Mouse (Mus musculus): ENCODE results near the gene Tnfsf11. TPM values are rescaled to one million over a fixed set of nuclear protein-coding genes. Genes with fewer than 3 reads are reported as not detected.

Gene Tnfsf11
- total and polyA plus RNA-seq, 3 experiments: 0.13 TPM; not detected in 2

- no peaks in the 10 kb centered on the region for H3K4me1 ChIP-seq (ENCODE audit: control insufficient read depth in 1 of 2, insufficient read depth in 2 of 2)
- no peaks in the 10 kb centered on the region for H3K27me3 ChIP-seq (replicated peaks)
- in situ Hi-C loops (cut with MboI; ENCODE audit: low pct_ligation_motif_present, low pct_unique_long_range_greater_than_20kb, low sequenced_read_pairs) (loop anchor here (25.0 kb wide), 1 partner anchor 1139 kb away; no protein-coding TSS in a partner anchor), dilution Hi-C loops (cut with MboI; ENCODE audit: extremely low pct_ligation_motif_present, extremely low pct_unique_long_range_greater_than_20kb, low sequenced_read_pairs) (no loop called here)
- TF ChIP-seq CTCF (conservative IDR thresholded peaks at IDR 0.05 in 1 of 2, IDR thresholded peaks at IDR 0.05 in 1 of 2; ENCODE audit: low read depth in 2 of 2, low read length in 2 of 2) (no peak), POLR2A (IDR thresholded peaks at IDR 0.05; ENCODE audit: low read depth, low read length) (no peak), KAT2A (IDR thresholded peaks at IDR 0.05; ENCODE audit: insufficient replicate concordance, low read length) (no peak), ELF1 (IDR thresholded peaks at IDR 0.05; ENCODE audit: low read depth, low read length) (no peak), JUND (conservative IDR thresholded peaks at IDR 0.05; ENCODE audit: low read depth, low read length) (no peak), NELFE (IDR thresholded peaks at IDR 0.05; ENCODE audit: low read depth, low read length) (no peak), CHD1 (IDR thresholded peaks at IDR 0.05; ENCODE audit: low read depth, low read length) (no peak), SMC3 (IDR thresholded peaks at IDR 0.05; ENCODE audit: low read depth, low read length) (no peak), MAFK (IDR thresholded peaks at IDR 0.05; ENCODE audit: insufficient replicate concordance, low read length) (no peak), JUN (IDR thresholded peaks at IDR 0.05; ENCODE audit: insufficient read depth, low read depth, low read length) (no peak), BHLHE40 (IDR thresholded peaks at IDR 0.05; ENCODE audit: low read depth, low read length) (no peak), MXI1 (IDR thresholded peaks at IDR 0.05; ENCODE audit: low read depth, low read length) (no peak), GABPA (IDR thresholded peaks at IDR 0.05; ENCODE audit: insufficient replicate concordance, low read depth, low read length) (no peak), CHD2 (IDR thresholded peaks at IDR 0.05; ENCODE audit: low read length) (no peak), PAX5 (IDR thresholded peaks at IDR 0.05; ENCODE audit: low read length) (no peak)
- no peak overlapping the region for H3K4me2 ChIP-seq (ENCODE audit: insufficient read depth, low read depth, poor library complexity, severe bottlenecking)
- no peaks in the 10 kb centered on the region for H3K9me3 ChIP-seq (replicated peaks; ENCODE audit: low read length)
- DNase-seq (ENCODE audit: extremely low read depth): no peak
- H3K27ac ChIP-seq (ENCODE audit: insufficient read depth, low read depth): no peak overlapping the region
- H3K79me2 ChIP-seq (replicated peaks; ENCODE audit: control insufficient read depth, extremely low read depth, insufficient read depth, poor library complexity, severe bottlenecking): no peaks in the 10 kb centered on the region
- H3K4me3 ChIP-seq (replicated peaks in 1 of 3; ENCODE audit: low read depth in 2 of 3, low read length in 2 of 3, poor library complexity in 1 of 3): no peak overlapping the region
- H3K36me3 ChIP-seq (replicated peaks in 1 of 2; ENCODE audit: control insufficient read depth in 1 of 2, insufficient read depth in 1 of 2, low read length in 1 of 2): no peaks in the 10 kb centered on the region
- H3K9ac ChIP-seq (ENCODE audit: insufficient read depth, low read depth): no peak overlapping the region
Measured at GRCm38 (mm10) chr14:78276395-78276930, 31.4 kb downstream of the Tnfsf11 start.

DNA sequence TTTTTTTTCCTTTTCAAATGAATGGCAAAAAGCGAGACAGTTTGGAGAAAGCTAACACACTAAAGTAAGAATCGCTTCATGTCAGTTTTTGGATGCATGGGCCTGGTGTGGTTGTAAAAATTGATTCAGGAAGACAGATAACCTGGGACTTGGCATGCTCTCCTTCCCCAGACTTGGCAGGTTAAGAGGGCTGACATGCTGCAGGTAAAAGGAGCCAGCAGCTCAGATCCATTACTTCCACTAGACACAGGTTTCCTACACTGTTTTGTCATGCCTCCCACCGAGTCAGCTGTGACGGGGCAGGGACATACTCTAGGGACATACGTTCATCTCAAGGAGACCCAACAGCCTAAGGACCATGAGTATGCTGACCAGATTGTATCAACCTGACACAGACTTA, 33.0 kb downstream of the Tnfsf11 start:
- no peak for DNase-seq (ENCODE audit: extremely low read depth)
- H3K27ac ChIP-seq (ENCODE audit: insufficient read depth, low read depth): no peak overlapping the region
- no peaks in the 10 kb centered on the region for H3K36me3 ChIP-seq (replicated peaks in 1 of 2; ENCODE audit: control insufficient read depth in 1 of 2, insufficient read depth in 1 of 2, low read length in 1 of 2)
- no peaks in the 10 kb centered on the region for H3K27me3 ChIP-seq (replicated peaks)
- in situ Hi-C loops (cut with MboI; ENCODE audit: low pct_ligation_motif_present, low pct_unique_long_range_greater_than_20kb, low sequenced_read_pairs) (loop anchor here (25.0 kb wide), 1 partner anchor 1138 kb away; no protein-coding TSS in a partner anchor), dilution Hi-C loops (cut with MboI; ENCODE audit: extremely low pct_ligation_motif_present, extremely low pct_unique_long_range_greater_than_20kb, low sequenced_read_pairs) (no loop called here)
- TF ChIP-seq ZMIZ1 (IDR thresholded peaks at IDR 0.05; ENCODE audit: low read depth, low read length) (no peak), KAT2A (IDR thresholded peaks at IDR 0.05; ENCODE audit: insufficient replicate concordance, low read length) (no peak), NELFE (IDR thresholded peaks at IDR 0.05; ENCODE audit: low read depth, low read length) (no peak), ZKSCAN1 (IDR thresholded peaks at IDR 0.05; ENCODE audit: borderline replicate concordance, low read depth, low read length) (no peak), JUN (IDR thresholded peaks at IDR 0.05; ENCODE audit: insufficient read depth, low read depth, low read length) (no peak), UBTF (IDR thresholded peaks at IDR 0.05; ENCODE audit: low read depth, low read length) (no peak), E2F4 (IDR thresholded peaks at IDR 0.05; ENCODE audit: insufficient replicate concordance, low read depth, low read length) (no peak), RAD21 (IDR thresholded peaks at IDR 0.05; ENCODE audit: low read depth, low read length) (no peak), MXI1 (IDR thresholded peaks at IDR 0.05; ENCODE audit: low read depth, low read length) (no peak), ETS1 (conservative IDR thresholded peaks at IDR 0.05; ENCODE audit: low read depth, low read length) (no peak), CHD2 (IDR thresholded peaks at IDR 0.05; ENCODE audit: low read length) (no peak)
- H3K79me2 ChIP-seq (replicated peaks; ENCODE audit: control insufficient read depth, extremely low read depth, insufficient read depth, poor library complexity, severe bottlenecking): no peaks in the 10 kb centered on the region
- H3K9ac ChIP-seq (ENCODE audit: insufficient read depth, low read depth): no peak overlapping the region
- no peak overlapping the region for H3K4me2 ChIP-seq (ENCODE audit: insufficient read depth, low read depth, poor library complexity, severe bottlenecking)
- H3K9me3 ChIP-seq (replicated peaks; ENCODE audit: low read length): no peaks in the 10 kb centered on the region
- H3K4me3 ChIP-seq (replicated peaks in 1 of 3; ENCODE audit: low read depth in 2 of 3, low read length in 2 of 3, poor library complexity in 1 of 3): no peak overlapping the region
- no peaks in the 10 kb centered on the region for H3K4me1 ChIP-seq (ENCODE audit: control insufficient read depth in 1 of 2, insufficient read depth in 2 of 2)

All from CH12.LX (cell line).